Mouse (Mus musculus): Measurements from ENCODE around the gene Dld.

- TF ChIP-seq CTCF (IDR thresholded peaks at IDR 0.05; ENCODE audit: low read depth, low read length): no peak
- no peak for TF ChIP-seq TAL1 (conservative IDR thresholded peaks at IDR 0.05; ENCODE audit: low read depth, low read length)
Measured at GRCm38 (mm10) chr12:31366428-31366827, 15.2 kb upstream of the Dld start.
